Mouse (Mus musculus): ENCODE results near the gene Dnah17.

DNA sequence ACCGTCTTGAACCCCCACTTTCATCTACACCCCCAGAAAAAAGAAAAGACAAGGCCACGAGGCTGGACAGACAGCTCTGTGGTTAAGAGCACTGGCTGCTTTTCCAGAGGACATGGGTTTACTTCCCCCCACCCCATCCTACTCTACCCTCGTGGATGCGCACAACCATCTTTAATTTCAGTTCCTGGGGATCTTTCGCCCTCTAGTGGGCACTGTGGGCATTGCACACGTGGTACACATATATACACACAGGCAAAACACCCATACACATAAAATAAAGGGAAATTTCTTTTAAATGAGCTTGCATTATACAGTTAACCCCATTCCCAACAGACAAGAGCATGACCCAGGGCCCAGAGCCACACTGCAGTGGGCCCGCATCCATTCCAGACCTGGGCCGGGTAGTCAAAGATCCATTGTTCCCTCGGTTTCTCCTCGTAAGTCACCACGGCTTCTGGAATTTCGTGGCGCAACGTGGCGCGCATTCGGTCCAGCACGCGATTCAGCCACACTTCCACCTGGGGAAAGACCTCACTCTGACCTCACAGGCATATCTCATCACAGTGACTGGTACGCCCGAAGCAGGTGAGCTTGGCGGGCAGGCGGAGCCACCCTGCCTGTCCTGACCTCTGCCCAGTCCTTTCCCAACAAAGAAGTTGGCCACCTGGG lies 39.3 kb downstream of the Dnah17 start:
- TF ChIP-seq CTCF (IDR thresholded peaks at IDR 0.05), result peak; percentile 73
- no peak for TF ChIP-seq EP300 (IDR thresholded peaks at IDR 0.05)
